Mouse (Mus musculus) 3T3-L1 (cell line): ENCODE measurements around the gene Gm20388.
A peak's percentile ranks its signal among the peaks of the same experiment; 100 is the strongest.

Source experiments
- DNase-seq: peaks from one replicate; pipeline ENCODE4 v3.0.0-alpha.2; 2015; ENCODE audit warnings: low read depth, low spot score

The Gm20388 gene

DNA sequence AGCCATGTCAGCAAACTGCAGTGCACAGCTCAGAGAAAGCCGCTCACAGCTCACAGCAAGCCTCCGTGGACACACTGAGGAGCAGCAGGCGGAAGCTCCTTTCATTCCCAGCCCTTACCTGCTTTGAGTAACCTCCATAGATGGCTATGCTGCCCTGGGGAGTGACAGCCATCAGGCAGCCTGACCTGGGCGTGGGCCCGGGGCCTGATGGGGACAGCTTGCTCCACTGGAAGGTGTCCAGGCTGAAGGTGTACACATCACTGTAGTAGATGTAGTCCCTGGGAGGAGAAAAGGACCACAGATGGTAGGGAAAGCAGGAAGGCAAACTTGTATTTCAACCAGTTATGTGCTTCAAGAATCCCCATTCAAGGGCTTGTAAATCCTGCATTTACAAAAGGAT, 1894.2 kb downstream of the Gm20388 start:
- no peak for DNase-seq

GRCm38 (mm10) chr8:121806126-121806525, 1895.5 kb downstream of the Gm20388 start:
- DNase-seq, result no peak

GRCm38 (mm10) chr8:121808032-121808431, 1897.4 kb downstream of the Gm20388 start:
- DNase-seq, result no peak

DNA sequence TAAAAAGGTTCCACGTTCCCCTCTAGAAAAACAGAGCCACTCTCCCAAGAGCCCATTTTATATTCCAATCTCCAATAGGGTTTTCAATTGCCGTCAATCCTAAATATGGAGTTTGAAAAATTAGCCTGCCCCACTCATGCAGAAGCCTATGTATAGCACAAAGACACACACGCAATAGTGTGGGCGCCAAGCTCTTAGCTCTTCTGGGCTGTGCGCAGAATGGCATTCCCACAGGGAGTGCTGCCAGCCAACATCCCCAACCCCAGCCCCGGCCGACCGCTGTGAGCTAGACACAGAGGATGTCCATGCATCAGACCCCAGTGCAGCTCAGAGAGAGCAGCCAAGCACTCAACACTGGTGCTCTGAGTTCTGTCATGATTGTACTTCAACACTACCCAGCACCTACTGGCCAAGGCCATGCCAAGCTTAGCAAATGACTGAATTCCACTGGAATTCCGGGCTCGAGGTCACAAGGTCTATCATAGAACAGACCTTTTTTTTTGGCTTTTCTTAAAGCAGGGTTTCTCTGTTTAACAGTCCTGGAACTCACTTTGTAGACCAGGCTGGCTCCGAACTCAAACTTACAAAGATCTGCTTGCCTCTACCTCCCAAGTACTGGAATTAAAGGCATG, 1899.0 kb downstream of the Gm20388 start:
- DNase-seq, result no peak

GRCm38 (mm10) chr8:121811502-121811901, 1900.9 kb downstream of the Gm20388 start:
- DNase-seq, result no peak

- DNase-seq, result no peak
Measured at GRCm38 (mm10) chr8:121811931-121812570, 1901.4 kb downstream of the Gm20388 start.

- peak; percentile 45 for DNase-seq
Measured at GRCm38 (mm10) chr8:121818226-121818625, 1907.6 kb downstream of the Gm20388 start.

DNA sequence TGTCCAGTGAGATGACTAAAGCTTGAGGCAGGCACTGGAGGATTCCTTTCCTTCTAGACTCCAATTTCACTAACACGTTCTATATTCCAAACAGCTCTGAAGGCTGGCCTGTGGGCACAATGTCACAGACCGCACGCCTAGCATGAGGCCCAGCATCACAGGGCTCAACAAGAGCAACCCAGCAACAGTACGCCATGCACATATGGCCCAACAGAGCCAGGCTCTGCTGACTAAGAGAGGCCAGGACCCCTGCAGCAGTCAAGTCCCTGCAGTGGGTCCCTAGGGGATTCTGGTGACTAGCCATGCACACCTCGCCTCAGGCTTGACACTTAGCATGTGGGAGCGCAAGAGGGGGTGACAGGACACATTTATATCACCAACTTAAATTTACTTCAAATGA, 1910.2 kb downstream of the Gm20388 start:
- DNase-seq, result no peak

DNA sequence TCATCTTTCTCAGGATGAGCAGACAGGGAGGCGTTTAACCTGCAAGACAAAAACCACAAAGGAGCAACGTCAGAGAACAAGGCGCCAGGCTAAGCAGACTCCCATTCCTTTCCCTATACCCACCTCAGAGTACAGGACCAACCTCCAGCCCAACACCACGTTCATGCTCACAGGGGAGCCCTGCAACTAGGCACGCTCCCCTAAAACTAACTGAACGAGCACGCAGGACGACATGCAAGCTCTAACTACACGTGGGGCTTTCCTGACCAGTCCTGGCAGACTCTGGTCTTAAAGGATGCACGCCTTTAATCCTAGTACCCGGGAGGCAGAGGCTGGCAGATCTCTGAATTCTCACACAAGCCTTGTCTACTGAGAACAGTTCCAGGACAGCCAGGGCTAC, 1910.7 kb downstream of the Gm20388 start:
- no peak for DNase-seq

DNA sequence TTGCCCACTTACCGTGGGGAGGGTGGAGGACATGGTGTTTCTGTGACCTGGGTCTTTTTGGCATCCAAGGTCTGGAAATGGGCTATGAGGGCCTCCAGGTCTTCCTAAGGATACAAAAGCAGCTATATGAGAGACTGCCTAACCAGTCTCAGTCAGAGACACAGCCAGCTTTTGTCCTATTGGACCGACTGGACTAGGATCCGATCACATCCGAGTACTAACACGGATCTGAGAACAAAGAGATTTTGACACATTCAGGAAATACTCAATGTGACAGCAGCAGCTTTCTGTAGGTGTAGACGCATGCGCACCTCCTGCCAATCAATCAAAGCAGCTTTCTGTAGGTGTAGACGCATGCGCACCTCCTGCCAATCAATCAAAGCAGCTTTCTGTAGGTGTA, 1911.1 kb downstream of the Gm20388 start:
- no peak for DNase-seq

GRCm38 (mm10) chr8:121827726-121828125, 1917.1 kb downstream of the Gm20388 start:
- DNase-seq, result no peak

GRCm38 (mm10) chr8:121828376-121829023, 1917.9 kb downstream of the Gm20388 start:
- DNase-seq, result no peak

GRCm38 (mm10) chr8:121829048-121829776, 1918.6 kb downstream of the Gm20388 start, which contains the start of gene Klhdc4:
TSS of gene Klhdc4 (minus strand) at chr8:121829569.
- DNase-seq, result peak; percentile 92

DNA sequence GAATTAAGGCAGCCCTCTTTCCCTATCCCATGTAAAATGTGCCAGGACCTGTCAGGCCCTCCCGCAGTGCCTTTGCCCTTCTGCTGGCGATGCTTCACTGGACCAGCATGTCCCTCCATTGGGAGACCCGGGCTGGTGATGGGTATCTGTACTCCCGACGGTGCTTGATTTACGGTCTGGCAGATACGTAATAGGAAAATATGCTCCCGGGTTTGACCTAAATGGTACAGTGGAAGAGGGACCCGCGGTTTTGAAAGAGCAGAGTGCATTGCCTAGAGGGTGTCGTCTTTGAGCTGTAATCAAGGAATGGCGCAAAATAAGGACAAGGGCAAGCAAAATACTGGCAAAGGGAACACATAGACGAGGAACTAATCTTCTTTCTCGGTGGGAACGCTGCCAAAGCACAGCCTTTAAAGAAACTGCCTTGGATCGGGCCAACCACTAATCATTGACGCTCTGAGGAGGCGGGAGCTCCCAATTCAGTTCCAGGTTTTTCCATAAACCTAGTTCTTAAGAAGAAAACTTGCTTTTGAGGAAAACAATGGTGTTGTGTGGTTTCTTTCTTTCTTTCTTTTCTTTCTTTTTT, 1919.2 kb downstream of the Gm20388 start:
- no peak for DNase-seq

DNA sequence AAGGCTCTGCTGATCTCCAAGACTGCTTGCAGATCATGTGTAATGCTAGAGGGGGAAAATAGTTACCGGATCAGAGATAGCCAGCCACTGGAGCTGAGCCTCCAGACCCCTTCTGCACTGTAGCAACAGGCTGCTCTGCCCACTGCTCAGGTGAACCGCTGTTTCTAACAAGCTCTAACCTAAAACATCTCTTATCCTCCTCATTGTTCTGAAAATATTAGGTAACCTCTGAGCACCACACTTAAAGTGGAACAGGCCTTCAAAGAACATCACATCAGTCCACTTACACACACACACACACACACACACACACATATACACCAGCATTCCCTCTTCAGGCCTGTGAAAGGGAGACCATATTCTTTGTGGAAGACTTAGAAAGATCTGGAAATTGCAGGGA, 1921.4 kb downstream of the Gm20388 start:
- no peak for DNase-seq

DNA sequence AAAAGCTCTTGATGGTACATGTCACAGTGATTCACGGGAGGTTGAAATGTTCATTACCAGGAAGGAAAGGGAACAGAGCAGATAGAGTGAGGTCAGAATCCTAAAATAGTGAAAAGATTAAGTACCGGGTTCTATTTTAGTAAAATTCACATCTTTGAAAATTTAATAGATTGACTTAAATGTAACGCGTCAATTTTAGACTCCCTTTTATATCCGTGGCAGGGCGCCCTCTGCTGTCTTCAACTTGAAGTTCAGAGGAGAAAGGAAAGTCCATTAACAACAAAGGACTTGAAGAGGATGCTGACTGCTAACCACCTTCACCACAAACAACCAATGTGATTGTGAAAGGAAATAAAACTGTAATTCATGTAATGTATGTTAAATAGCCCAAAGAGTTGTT, 1921.9 kb downstream of the Gm20388 start:
- DNase-seq, result peak; percentile 88

- DNase-seq, result peak; percentile 90
Measured at GRCm38 (mm10) chr8:121841242-121841641, 1930.6 kb downstream of the Gm20388 start.

DNA sequence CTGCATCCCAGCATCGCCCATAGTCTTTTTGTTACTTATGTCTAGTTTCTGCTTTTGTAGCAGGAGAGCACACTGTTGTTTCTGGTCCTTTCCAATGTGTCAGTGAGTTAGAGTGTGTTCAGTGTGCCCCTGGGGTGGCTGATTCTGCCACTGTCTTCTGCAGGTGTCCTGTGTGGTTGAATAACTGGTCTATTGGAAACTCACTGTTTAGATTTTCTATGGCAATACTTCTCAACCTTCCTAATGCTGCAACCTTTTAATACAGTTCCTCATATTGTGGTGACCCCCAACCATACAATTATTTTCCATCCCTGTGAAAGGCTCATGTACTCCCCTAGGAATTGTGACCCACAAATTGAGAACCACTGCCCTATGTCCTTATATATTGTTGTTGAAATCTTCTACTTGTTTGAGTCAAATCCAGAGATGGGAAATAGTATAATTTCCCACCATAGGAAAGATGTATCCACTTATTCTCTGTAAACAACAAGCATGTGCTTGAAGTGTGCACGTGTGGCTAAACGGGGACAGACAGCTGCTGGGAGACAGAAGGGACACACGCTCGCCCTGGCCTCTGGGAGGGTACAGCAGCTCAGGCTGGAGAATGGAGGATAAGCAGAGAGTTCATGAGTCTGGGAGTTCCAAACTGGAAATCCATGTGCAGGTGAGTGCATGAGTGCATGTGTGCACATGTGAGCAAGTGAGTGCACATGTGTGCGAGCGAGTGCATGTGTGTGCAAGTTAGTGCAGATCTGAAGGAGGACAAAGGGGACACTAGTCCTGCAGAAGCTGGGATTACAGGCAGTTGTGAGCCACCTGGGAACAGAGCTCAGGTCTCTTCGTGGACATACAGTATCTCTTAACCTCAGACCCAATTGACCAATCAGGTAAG, 1931.7 kb downstream of the Gm20388 start:
- no peak for DNase-seq

GRCm38 (mm10) chr8:121843184-121843733, 1932.6 kb downstream of the Gm20388 start:
- DNase-seq, result no peak

DNA sequence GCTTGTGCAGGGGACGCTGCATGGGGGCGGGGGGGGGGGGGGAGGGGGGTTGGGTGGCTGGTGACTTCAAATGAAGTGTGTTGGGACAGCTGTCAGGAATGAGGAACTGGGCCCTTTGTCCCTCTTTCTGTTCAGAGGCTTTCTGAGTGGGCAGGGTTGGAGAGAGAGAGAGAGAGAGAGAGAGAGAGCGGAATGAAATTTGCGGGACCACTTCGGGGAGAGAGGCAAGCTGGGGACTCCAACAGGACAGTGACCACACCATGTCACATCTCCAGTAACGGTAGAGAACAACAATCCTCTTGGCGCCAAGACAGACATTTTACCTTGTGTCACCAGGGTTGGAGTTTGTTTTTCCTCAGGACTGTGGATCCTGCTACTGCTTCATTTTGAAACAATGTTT, 1934.1 kb downstream of the Gm20388 start:
- no peak for DNase-seq

DNA sequence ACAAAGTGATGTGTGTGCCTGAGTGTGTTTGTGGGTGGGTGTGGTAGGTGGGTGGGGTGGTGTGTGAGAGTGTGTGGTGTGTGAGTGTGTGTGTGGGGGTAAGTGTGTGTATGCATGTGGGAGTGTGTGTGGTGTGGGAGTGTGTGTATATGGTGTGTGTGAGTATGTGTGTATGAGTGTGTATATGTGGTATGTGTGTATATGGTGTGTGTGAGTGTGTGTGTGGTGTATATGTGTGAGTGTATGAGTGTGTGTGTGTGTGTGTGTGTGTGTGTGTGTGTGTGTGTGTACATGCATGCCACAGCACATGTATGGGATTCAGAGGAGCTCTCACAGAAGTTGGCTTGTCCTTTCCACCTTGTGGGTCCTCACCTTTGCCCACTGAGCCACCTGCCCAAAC, 1936.2 kb downstream of the Gm20388 start:
- no peak for DNase-seq
